Mouse (Mus musculus) adrenal gland, adult 18-20 months (tissue): ENCODE measurements around the gene Cx3cl1. TPM values are rescaled to one million over a fixed set of nuclear protein-coding genes. Genes with fewer than 3 reads are reported as not detected.

Source experiments
- DNase-seq, 2 experiments: peaks; one replicate each; pipeline ENCODE4 v3.0.0; 2021 to 2022; ENCODE audit warnings: low spot score in 2 of 2
- long read RNA-seq, 2 experiments: library from polyadenylated mRNA; stranded (forward); transcript quantifications; one replicate each; pipeline ENCODE4 v2.0.0; 2021
- total RNA-seq, 2 experiments: library from RNA; stranded (reverse); gene quantifications; 1 replicate in 1 of 2; 2 replicates in 1 of 2; pipeline ENCODE4 v1.2.3; 2021

The Cx3cl1 gene
- 10 to 100 TPM; 31.3 to 35.4 TPM for total RNA-seq
- long read RNA-seq, experiment 1, transcript Cx3cl1-201 (3 exons, 3,315 nt): major isoform, 27 of 41 reads
- long read RNA-seq, experiment 1, partial matches to known transcripts: 0 of 41 reads
- long read RNA-seq, experiment 1, other reads (novel, unspliced or antisense): 13 of 41 reads
- long read RNA-seq, experiment 2, transcript Cx3cl1-201 (3 exons, 3,315 nt): major isoform, 5 of 25 reads
- long read RNA-seq, experiment 2, partial matches to known transcripts: 0 of 25 reads
- long read RNA-seq, experiment 2, other reads (novel, unspliced or antisense): 20 of 25 reads

DNA sequence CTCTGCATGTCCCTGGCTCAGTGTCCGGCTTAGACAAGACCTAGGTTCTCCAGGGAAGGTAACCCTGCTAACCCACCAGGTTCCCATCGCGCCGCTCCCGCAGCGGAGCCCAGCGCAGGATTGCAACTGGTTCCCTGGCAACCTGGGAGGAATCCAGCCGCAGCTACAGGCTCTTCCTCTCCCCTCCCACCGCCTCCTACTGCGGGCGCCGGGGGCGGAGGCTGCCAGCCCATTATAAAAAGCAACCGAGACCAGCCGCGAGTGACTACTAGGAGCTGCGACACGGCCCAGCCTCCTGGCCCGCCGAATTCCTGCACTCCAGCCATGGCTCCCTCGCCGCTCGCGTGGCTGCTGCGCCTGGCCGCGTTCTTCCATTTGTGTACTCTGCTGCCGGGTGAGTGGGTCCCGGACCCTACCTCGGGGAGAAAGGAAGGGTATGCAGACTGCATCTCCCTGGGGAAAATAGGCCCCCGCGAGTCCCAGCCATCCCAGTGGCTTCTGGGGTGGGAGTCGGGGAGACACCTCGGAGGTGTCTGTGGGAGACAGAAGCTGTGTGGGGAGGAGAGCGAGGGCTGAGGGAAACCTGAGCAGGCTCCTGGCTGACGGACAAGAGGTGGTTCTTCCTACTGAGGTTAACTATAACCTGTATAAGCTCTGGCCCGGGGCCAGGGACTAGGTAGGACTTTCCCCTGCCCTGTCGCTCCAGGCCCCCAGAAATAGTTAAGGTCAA, at the start of gene Cx3cl1:
Gene Cx3cl1 (plus strand): TSS at position 69 of the 730 bp plus-strand sequence.
- DNase-seq: peak; percentile 87 to 91

GRCm38 (mm10) chr8:94725998-94726397, 45.8 kb upstream of the Cx3cl1 start:
- no peak for DNase-seq

DNA sequence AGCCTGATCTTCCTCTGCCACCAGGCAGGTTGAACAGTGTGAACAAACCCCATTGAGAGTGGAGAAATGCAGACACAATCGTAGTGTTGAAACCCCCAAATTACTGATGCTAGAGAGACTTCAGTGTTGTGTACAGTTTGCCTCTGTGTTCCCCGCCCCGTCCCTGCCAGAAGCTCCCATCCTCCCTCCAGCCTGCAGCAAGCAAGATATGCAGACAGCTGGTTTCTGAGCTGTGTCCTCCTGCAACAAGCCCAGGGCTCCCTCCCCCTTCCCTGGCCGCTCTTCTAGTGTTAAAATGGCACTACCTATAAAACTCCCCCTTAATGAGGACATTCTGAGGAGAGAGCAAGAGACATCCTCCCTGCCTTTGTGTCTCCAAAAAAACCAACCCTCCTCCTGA, 42.5 kb upstream of the Cx3cl1 start:
- peak in 1 of 2 experiments; percentile 3 for DNase-seq

DNA sequence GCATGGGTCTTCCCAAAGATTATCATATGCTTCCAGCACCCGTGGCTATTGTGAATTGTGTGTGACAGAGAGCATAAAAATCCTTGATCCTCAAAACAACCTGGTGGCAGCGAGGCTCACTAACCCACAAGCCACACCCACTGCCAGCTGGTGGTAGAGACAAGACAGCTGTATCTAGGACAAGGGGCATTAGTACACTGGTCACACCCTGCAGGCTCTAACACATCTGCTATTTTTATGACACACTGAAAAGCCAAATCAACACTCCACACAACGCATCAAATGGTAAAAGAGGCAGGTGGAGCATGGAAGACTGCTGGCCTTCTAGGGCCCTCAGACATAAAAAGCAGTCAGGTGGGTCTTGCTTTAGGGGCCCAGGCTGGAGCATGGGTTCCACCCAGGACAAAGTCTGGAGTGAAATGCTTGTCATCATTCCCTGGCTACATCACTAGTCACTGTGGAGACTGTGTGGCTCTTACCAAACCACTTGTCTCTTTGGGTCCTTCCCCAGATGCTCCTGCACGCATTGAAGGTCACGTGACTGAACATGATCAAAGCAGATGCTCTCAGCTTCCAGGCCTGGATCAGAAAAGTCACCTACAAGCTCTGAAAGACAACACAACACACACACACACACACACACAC, 37.9 kb upstream of the Cx3cl1 start:
- no peak for DNase-seq

GRCm38 (mm10) chr8:94734735-94735350, 37.0 kb upstream of the Cx3cl1 start:
- DNase-seq: no peak

GRCm38 (mm10) chr8:94735426-94736094, 36.2 kb upstream of the Cx3cl1 start:
- DNase-seq: no peak

- no peak for DNase-seq
Measured at GRCm38 (mm10) chr8:94739829-94740228, 32.0 kb upstream of the Cx3cl1 start.

GRCm38 (mm10) chr8:94740591-94740990, 31.2 kb upstream of the Cx3cl1 start:
- DNase-seq: no peak

DNA sequence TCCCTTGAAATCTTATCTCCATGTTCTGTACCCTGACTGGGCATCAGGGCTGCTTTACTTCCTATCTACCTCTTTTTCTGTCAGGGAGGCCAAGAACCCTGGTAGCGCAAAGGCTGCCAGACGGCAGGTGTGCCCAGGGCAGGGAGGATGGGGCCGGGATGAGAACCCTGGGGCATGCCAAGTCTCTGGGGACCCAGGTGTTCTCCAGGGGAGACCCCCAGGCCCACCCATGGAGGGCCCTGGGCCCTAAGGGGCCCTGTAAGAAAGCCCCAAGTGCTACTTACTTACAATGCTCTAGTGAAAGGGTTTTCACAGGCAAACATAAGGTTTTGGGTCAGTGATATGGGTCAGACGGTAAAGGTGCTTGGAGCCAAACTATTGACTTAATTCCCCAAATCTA, 30.1 kb upstream of the Cx3cl1 start:
- DNase-seq: no peak

DNA sequence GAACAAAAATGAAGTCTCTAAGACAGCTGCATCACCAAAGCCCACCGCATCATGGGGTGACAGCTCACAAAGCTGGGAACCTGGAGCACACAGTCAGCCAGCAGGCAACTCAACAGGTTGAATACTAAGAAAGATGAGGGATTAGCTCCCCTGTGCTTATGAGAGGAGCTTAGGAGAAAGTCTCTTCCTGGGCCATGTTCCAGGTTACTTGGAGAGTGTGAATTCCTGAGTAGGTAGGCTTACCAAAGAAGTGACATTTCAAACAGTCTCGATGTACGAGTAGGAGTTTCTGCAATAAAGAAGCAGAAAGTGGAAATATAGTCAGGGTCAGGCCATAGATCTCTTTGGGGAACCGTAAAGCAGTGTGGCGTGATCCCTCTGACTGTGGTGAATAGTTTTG, 27.3 kb upstream of the Cx3cl1 start:
- no peak for DNase-seq

DNA sequence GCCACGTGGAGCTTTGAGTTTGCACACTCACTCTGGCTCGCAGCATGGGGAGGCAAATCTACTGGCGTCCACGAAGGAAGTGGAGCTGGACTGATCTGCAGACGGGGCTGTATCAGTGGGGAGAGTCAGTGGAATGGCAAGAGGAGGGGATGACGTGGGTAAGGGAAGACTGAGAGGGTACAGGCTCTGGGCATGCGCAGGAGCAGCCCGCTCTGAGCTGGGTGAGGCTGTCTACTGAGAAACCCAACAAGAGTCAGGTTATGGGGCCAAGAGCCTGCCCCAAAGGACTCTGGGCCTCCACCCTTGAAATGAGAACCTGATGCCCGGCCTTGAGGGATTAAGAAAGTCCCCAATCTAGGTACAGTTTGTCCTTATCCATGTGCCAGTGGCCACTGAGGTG, 26.8 kb upstream of the Cx3cl1 start:
- no peak for DNase-seq

GRCm38 (mm10) chr8:94745476-94746184, 26.2 kb upstream of the Cx3cl1 start, which contains the start of gene Ccl22:
Gene Ccl22 (plus strand): TSS chr8:94745590.
- DNase-seq: no peak

- no peak for DNase-seq
Measured at GRCm38 (mm10) chr8:94746832-94747231, 25.0 kb upstream of the Cx3cl1 start.

GRCm38 (mm10) chr8:94748363-94748762, 23.4 kb upstream of the Cx3cl1 start:
- no peak for DNase-seq

GRCm38 (mm10) chr8:94749942-94750341, 21.9 kb upstream of the Cx3cl1 start:
- no peak for DNase-seq

DNA sequence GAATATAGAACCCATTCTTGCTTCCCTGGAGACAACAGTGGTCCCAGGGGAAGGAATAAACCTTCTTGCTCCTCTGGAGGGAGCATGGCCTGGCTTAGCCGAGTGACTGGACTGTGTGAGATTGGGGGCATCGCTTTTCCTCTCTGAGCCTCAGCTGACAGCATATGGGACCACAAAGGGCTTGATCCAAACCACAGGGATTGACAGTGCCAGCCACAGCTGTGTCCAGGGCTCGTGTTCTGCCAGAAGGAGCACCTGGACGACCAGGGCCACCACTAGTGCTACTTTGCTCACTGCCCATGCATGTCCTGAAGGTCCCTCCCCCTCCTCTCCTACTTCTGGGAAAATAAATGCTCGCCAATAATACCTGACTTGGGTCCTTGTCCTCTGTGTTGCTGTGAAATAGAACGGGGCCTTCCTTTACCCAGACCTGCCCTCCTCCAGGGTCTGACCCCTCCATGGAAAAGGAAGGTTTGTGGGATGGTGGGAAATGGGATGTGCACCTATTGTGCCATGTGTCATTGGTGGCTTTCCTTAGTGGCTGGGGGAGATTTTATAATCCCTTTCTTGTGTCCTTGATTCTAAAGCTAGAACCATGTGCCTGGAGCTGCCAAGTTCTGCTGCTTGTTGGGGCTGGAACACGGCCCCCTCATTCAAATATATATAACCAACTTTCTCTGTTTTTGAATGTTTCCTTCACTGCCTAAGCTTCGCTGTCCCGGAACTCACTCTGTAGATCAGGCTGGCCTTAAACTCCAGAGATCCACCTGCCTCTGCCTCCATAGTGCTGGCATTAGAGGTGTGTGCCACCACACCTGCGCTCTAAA, 20.6 kb upstream of the Cx3cl1 start:
- DNase-seq: no peak

GRCm38 (mm10) chr8:94754006-94754405, 17.8 kb upstream of the Cx3cl1 start:
- DNase-seq: no peak

GRCm38 (mm10) chr8:94754486-94754885, 17.3 kb upstream of the Cx3cl1 start:
- no peak for DNase-seq

DNA sequence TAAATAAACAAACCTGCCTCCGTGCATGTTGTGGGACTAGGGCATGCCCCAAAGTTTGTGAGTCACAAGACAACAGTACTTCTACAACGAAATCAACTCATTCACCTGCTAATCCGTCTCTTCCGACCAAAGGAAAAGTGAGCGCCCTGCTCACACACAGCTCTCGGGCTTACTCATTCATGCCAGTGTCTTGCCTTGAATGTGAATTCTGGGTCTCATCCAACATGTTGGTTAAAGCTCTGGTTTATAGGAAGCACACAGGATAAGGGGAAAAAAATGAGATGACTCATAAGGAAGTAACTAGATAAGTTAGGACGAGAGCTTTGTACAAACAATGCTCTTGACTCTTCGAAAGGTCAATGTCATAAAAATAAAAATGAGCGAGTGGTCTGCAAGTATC, 4.8 kb upstream of the Cx3cl1 start:
- DNase-seq: no peak

- DNase-seq: peak; percentile 39 to 41
Measured at GRCm38 (mm10) chr8:94770945-94771344, 864 bp upstream of the Cx3cl1 start.
